ENCODE assay signal across 8 mouse cellular contexts in the genomic region with DNA sequence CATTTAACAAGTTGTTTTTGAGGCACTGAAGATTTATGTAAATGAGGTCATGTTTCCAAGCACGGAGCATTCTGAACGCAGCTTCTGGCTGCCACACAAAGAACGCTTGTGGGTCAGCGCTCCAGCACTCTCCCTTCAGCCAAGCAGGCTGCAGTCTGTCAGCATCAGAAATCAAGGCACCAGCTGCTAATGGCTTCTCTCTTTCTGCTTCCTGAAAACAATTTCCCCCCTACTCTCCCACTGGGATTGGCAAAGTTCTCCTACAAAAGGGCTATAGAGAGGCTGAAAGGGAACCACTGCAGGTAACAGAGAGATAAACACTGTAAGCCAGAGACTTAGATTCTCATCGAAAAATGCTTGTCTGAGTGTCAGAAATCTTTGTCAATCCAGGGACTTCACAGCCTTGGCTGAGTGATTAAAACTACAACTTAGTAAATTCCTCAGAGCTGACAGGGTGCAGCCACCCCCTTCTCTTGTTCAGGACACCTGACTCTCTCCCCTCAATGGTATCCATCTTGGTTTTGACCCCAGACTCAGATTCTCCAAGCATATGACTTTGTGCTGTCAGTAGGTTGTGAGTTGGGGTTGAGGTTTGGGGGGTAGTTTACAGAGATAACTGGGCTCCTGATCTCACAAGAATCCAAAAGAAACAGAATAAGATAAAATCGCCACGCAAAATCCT.
DNase-seq lines count a peak whose midpoint lies in the region; ATAC-seq lines count a peak whose summit lies in the region.

No protein-coding gene starts in this region.

- peak overlapping the region; percentile 25; the same call in 1 of the 2 replicates for H3K9ac ChIP-seq in embryonic facial prominence, embryonic 11.5 days (replicated peaks; ENCODE audit: low read length)
- no peak overlapping the region for H3K9ac ChIP-seq in midbrain, embryonic 11.5 days (ENCODE audit: low read length)

- ATAC-seq in embryonic facial prominence, embryonic 11.5 days (replicated peaks; ENCODE audit: insufficient number of reproducible peaks, low FRiP score, low TSS enrichment, low read depth) = no peak
- ATAC-seq in midbrain, embryonic 11.5 days (ENCODE audit: low FRiP score) = peak; percentile 82
- no peak for ATAC-seq in granulocyte monocyte progenitor cell, adult 5-6 weeks (replicated peaks; ENCODE audit: poor library complexity, severe bottlenecking)

- DNase-seq in urinary bladder, postnatal 14 days (ENCODE audit: low spot score) = peak; percentile 45
- no peak for DNase-seq in urinary bladder, postnatal 10 days (ENCODE audit: low spot score)
- peak; percentile 29 for DNase-seq in embryonic facial prominence, embryonic 11.5 days (ENCODE audit: low spot score)
- peak; percentile 42 to 55 for DNase-seq in heart, postnatal 14 days
- peak; percentile 19 to 55 for DNase-seq in layer of hippocampus, adult 8-10 months (ENCODE audit: low spot score in 2 of 2)
- DNase-seq in midbrain, embryonic 11.5 days (ENCODE audit: low spot score, missing footprints) = peak; percentile 91
- DNase-seq in MN1 (ENCODE audit: low spot score) = no peak

- no peaks in the 10 kb centered on the region for H3K9me3 ChIP-seq in embryonic facial prominence, embryonic 11.5 days (replicated peaks; ENCODE audit: control insufficient read depth, low read length)
- no peaks in the 10 kb centered on the region for H3K9me3 ChIP-seq in midbrain, embryonic 11.5 days (ENCODE audit: control insufficient read depth, low read length)

- intact Hi-C loops in heart, postnatal 14 days (cut with DNase I) = no loop called here

- no peak overlapping the region for H3K4me3 ChIP-seq in embryonic facial prominence, embryonic 11.5 days (ENCODE audit: low read depth, low read length)
- no peak overlapping the region for H3K4me3 ChIP-seq in midbrain, embryonic 11.5 days (ENCODE audit: low read depth, low read length)

- 37% methylated on average over 7 of the region's 7 CpGs for WGBS in embryonic facial prominence, embryonic 11.5 days
- 32% methylated on average over 7 of the region's 7 CpGs for WGBS in midbrain, embryonic 11.5 days

- no peaks in the 10 kb centered on the region for H3K27me3 ChIP-seq in embryonic facial prominence, embryonic 11.5 days (ENCODE audit: control insufficient read depth, insufficient read depth, low read length)
- no peaks in the 10 kb centered on the region for H3K27me3 ChIP-seq in midbrain, embryonic 11.5 days (ENCODE audit: control insufficient read depth, insufficient read depth, low read length)

- H3K36me3 ChIP-seq in embryonic facial prominence, embryonic 11.5 days (replicated peaks; ENCODE audit: control insufficient read depth, insufficient read depth, low read depth, low read length) = no peaks in the 10 kb centered on the region
- no peaks in the 10 kb centered on the region for H3K36me3 ChIP-seq in midbrain, embryonic 11.5 days (ENCODE audit: control insufficient read depth, insufficient read depth, low read length)

- H3K27ac ChIP-seq in embryonic facial prominence, embryonic 11.5 days (replicated peaks; ENCODE audit: low read depth, low read length) = no peak overlapping the region
- H3K27ac ChIP-seq in midbrain, embryonic 11.5 days (ENCODE audit: low read depth, low read length) = no peak overlapping the region; the same call in 1 of the 2 replicates

- no peaks in the 10 kb centered on the region for H3K4me1 ChIP-seq in embryonic facial prominence, embryonic 11.5 days (ENCODE audit: control insufficient read depth, insufficient read depth, low read length)
- H3K4me1 ChIP-seq in midbrain, embryonic 11.5 days (ENCODE audit: control insufficient read depth, insufficient read depth, low read length) = no peaks in the 10 kb centered on the region

- H3K4me2 ChIP-seq in embryonic facial prominence, embryonic 11.5 days (ENCODE audit: low read depth, low read length) = no peak overlapping the region
- no peak overlapping the region for H3K4me2 ChIP-seq in midbrain, embryonic 11.5 days

Comparison
In these comparisons a context has a peak if more than half of its experiments do, and no peak if none do; other contexts are left out.
1. DNase-seq: peak in urinary bladder, postnatal 14 days (single experiment), embryonic facial prominence, embryonic 11.5 days (single experiment), heart, postnatal 14 days (2 of 2), layer of hippocampus, adult 8-10 months (2 of 2) and midbrain, embryonic 11.5 days (single experiment); none in urinary bladder, postnatal 10 days (single experiment) and MN1 (single experiment).